Mouse (Mus musculus): ENCODE data around the gene Irx1. TPM values are rescaled to one million over a fixed set of nuclear protein-coding genes. Genes with fewer than 3 reads are reported as not detected.

Irx1 gene
- polyA plus RNA-seq, 1 experiment from 2014 or later: 1.7 TPM

DNA sequence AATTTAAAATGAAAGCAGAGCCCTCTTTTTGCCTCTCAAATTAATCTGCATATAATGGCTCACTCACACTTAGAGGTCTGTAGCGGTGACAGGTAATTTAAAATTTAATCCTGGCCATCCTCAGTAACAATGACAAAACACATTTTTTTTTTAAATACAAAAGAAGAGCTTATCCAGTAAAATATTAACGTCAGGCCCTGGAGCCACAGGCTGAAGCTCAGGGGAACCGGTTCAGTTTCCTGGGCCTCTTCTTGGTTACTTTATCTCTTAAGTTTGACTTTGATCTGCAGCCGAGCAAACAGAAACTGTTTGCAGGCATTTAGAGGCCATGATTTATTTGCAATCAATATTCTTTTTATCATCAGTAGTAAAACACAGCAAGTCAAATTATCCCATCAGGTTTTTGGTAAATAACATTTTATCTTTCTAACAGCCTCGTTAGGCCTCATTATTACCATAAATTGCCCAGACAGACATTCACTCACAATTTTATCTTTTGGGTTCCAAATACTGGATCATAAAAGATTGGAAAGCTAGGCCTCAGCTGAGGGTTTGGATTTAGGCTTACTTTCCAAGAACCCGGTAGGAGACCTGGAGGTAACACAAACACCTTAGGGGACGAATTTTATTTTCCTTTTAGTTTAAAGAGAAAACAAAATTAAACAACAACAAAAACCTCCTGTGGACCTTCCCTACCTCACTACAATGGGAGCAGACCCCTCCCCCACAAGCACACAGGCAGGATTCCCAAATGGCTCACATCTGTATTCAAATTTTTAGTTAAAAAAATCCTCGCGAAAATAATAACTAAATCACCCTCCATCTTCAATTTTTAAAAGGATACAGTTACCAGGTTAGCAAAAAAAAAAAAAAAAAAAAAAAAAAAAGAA is 2.4 kb downstream of the Irx1 start:
- Histone ChIP-seq H3K4me2 (peak overlapping the region; percentile 81), H3K4me1 (peaks cover 46% of the 10 kb centered on the region)
- 23% methylated on average over 9 of the region's 9 CpGs for WGBS

GRCm38 (mm10) chr13:71960277-71960672 is 3.2 kb downstream of the Irx1 start:
- Histone ChIP-seq H3K4me3 (peak overlapping the region; percentile 65), H3K4me1 (peaks cover 46% of the 10 kb centered on the region), H3K27ac (replicated peaks) (no peak overlapping the region), H3K9ac (peak overlapping the region; percentile 72), H3K9me3 (no peaks in the 10 kb centered on the region), H3K36me3 (no peaks in the 10 kb centered on the region), H3K27me3 (replicated peaks) (peaks cover 93% of the 10 kb centered on the region), H3K4me2 (peak overlapping the region; percentile 81)
- no peak for ATAC-seq (ENCODE audit: extremely low read depth, insufficient number of reproducible peaks, low FRiP score, low TSS enrichment)
- WGBS: 8% methylated on average over 9 of the region's 9 CpGs

More for the DNA sequence above, 2.4 kb downstream of the Irx1 start:
- peak overlapping the region; percentile 88 for H3K9ac ChIP-seq
- peak overlapping the region; percentile 65 for H3K4me3 ChIP-seq
- no peaks in the 10 kb centered on the region for H3K36me3 ChIP-seq
- H3K27ac ChIP-seq (replicated peaks): no peak overlapping the region
- no peak for ATAC-seq (ENCODE audit: extremely low read depth, insufficient number of reproducible peaks, low FRiP score, low TSS enrichment)
- H3K9me3 ChIP-seq: no peaks in the 10 kb centered on the region
- H3K27me3 ChIP-seq (replicated peaks): peaks cover 93% of the 10 kb centered on the region

DNA sequence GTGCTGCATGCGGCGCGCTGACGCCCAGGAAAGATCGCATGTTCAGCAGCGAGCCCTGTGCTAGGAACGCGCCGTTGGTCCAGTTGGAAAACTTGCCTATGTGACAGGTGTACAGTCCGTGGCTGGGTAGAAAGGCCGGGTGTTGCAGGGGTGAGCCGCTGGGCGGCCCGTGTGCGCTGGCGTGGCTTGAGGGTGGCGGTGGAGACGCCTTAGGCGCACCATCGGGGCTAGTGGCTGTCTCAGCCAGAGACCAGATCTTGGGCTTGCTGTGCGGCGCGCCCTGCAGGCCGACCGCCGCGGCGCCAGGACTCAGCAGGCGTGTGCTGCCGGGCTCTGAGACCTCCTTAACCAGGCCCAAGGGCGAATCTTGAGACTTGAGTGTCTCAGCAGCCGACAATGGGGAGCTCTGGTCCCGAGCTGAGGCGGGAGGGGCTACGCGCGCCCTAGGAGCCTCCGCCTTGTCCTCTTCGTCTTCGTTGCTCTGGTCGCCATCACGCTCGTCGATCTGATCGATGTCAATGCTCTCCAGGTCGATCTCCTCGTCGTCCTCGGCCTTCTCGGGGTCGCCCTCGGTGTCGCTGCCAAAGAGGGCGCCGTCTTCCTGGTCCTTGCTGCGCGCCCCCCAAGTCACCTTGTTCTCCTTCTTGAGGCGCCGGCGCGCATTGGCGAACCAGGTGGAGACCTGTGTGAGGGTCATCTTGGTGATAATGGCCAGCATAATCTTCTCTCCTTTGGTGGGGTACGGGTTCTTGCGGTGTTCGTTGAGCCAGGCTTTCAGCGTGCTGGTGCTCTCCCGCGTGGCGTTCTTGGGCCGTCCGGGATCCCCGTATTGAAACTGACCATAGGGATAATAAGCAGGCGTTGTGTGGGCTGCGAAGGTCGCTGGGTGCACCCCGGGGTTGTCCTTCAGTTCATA is 3.9 kb downstream of the Irx1 start:
- Histone ChIP-seq H3K4me2 (peak overlapping the region; percentile 81), H3K9ac (peak overlapping the region; percentile 72), H3K4me3 (peak overlapping the region; percentile 65), H3K9me3 (no peaks in the 10 kb centered on the region), H3K27ac (replicated peaks) (no peak overlapping the region), H3K27me3 (replicated peaks) (peaks cover 93% of the 10 kb centered on the region), H3K36me3 (no peaks in the 10 kb centered on the region), H3K4me1 (peaks cover 46% of the 10 kb centered on the region)
- ATAC-seq (ENCODE audit: extremely low read depth, insufficient number of reproducible peaks, low FRiP score, low TSS enrichment): no peak
- 4% methylated on average over 76 of the region's 76 CpGs for WGBS

- Histone ChIP-seq H3K9me3 (no peaks in the 10 kb centered on the region), H3K27me3 (replicated peaks) (peaks cover 91% of the 10 kb centered on the region), H3K9ac (peak overlapping the region; percentile 72), H3K27ac (replicated peaks) (no peak overlapping the region), H3K4me3 (peak overlapping the region; percentile 65), H3K4me1 (peaks cover 43% of the 10 kb centered on the region), H3K4me2 (peak overlapping the region; percentile 81), H3K36me3 (no peaks in the 10 kb centered on the region)
- 8% methylated on average over 16 of the region's 16 CpGs for WGBS
- ATAC-seq (ENCODE audit: extremely low read depth, insufficient number of reproducible peaks, low FRiP score, low TSS enrichment): no peak
Measured at GRCm38 (mm10) chr13:71958651-71959050, 4.9 kb downstream of the Irx1 start.

GRCm38 (mm10) chr13:71957811-71958351 is 5.6 kb downstream of the Irx1 start:
- no peaks in the 10 kb centered on the region for H3K9me3 ChIP-seq
- H3K4me1 ChIP-seq: peaks cover 37% of the 10 kb centered on the region
- whole genome bisulfite sequencing: 21% methylated on average over 21 of the region's 21 CpGs
- peak overlapping the region; percentile 65 for H3K4me3 ChIP-seq
- peaks cover 87% of the 10 kb centered on the region for H3K27me3 ChIP-seq (replicated peaks)
- no peak overlapping the region for H3K27ac ChIP-seq (replicated peaks)
- H3K4me2 ChIP-seq: peak overlapping the region; percentile 81
- H3K9ac ChIP-seq: peak overlapping the region; percentile 72
- no peak for ATAC-seq (ENCODE audit: extremely low read depth, insufficient number of reproducible peaks, low FRiP score, low TSS enrichment)
- H3K36me3 ChIP-seq: no peaks in the 10 kb centered on the region

DNA sequence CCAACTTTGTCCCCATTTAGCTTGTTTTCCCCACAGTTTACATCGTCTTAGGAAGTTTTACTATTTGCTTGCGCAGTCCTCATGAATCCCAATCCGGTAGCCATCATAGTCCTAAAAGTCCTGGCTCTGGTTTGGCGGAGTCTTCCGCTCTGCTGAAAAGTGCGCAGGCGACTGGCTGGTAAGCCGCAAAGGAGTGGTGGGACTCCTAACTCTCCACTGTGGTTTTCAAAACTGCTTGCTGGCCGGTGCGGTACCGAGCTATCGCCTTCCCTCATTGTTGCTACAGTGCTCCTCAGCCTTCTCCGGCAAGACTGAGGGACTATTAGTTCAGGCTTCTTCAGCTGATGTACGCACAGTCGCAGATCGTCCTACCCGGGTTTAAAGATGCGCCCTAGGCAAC is 6.4 kb downstream of the Irx1 start:
- H3K4me1 ChIP-seq: peaks cover 33% of the 10 kb centered on the region
- 26% methylated on average over 18 of the region's 18 CpGs for WGBS
- H3K4me2 ChIP-seq: peak overlapping the region; percentile 81
- ATAC-seq (ENCODE audit: extremely low read depth, insufficient number of reproducible peaks, low FRiP score, low TSS enrichment): no peak
- H3K27ac ChIP-seq (replicated peaks): no peak overlapping the region
- H3K4me3 ChIP-seq: peak overlapping the region; percentile 65; the same call in 1 of the 2 replicates
- no peaks in the 10 kb centered on the region for H3K9me3 ChIP-seq
- H3K9ac ChIP-seq: peak overlapping the region; percentile 20; the same call in 1 of the 2 replicates
- H3K36me3 ChIP-seq: no peaks in the 10 kb centered on the region
- peaks cover 88% of the 10 kb centered on the region for H3K27me3 ChIP-seq (replicated peaks)

GRCm38 (mm10) chr13:71956481-71956880 is 7.0 kb downstream of the Irx1 start:
- Histone ChIP-seq H3K9me3 (no peaks in the 10 kb centered on the region), H3K4me3 (no peak overlapping the region), H3K27me3 (replicated peaks) (peaks cover 89% of the 10 kb centered on the region), H3K9ac (peak overlapping the region; percentile 20; the same call in 1 of the 2 replicates), H3K4me1 (peaks cover 33% of the 10 kb centered on the region), H3K4me2 (peak overlapping the region; percentile 81; the same call in 1 of the 2 replicates), H3K36me3 (no peaks in the 10 kb centered on the region), H3K27ac (replicated peaks) (no peak overlapping the region)
- no peak for ATAC-seq (ENCODE audit: extremely low read depth, insufficient number of reproducible peaks, low FRiP score, low TSS enrichment)
- WGBS: 8% methylated on average over 9 of the region's 9 CpGs

GRCm38 (mm10) chr13:71951966-71952365 is 11.6 kb downstream of the Irx1 start:
- no peaks in the 10 kb centered on the region for H3K9me3 ChIP-seq
- no peaks in the 10 kb centered on the region for H3K36me3 ChIP-seq
- peaks cover 50% of the 10 kb centered on the region for H3K27me3 ChIP-seq (replicated peaks)
- ATAC-seq (ENCODE audit: extremely low read depth, insufficient number of reproducible peaks, low FRiP score, low TSS enrichment): no peak
- H3K4me1 ChIP-seq: peaks cover 9% of the 10 kb centered on the region; the same call in 1 of the 2 replicates
- WGBS: 75% methylated on average over 11 of the region's 11 CpGs
- no peak overlapping the region for H3K9ac ChIP-seq
- no peak overlapping the region for H3K4me2 ChIP-seq
- no peak overlapping the region for H3K27ac ChIP-seq (replicated peaks)
- no peak overlapping the region for H3K4me3 ChIP-seq

DNA sequence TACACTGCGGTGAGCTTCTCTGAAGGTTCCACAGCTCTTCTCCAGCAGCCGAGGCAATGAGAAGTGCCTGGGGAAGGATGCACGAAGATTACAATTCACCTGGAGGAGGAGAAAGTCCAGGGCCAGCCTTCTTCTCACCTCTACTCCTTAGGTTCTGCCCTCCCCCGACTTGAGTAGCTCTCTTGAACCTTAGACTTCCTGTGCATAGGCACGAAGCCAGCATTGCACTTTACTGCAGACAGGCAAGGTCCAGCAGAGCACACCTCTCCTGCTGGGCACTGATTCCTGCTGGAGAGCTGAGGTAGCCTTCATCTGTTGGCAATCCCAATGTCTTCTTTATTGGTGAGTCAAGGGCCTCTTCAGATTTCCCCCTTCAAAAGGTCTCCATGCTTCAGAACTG is 13.7 kb downstream of the Irx1 start:
- no peak for ATAC-seq (ENCODE audit: extremely low read depth, insufficient number of reproducible peaks, low FRiP score, low TSS enrichment)
- H3K4me3 ChIP-seq: no peak overlapping the region
- H3K27me3 ChIP-seq (replicated peaks): peaks cover 29% of the 10 kb centered on the region
- H3K4me1 ChIP-seq: 0 out of 2 replicates have a peak, but pooled peaks cover 4% of the 10 kb centered on the region
- no peaks in the 10 kb centered on the region for H3K9me3 ChIP-seq
- no peak overlapping the region for H3K27ac ChIP-seq (replicated peaks)
- no peak overlapping the region for H3K4me2 ChIP-seq
- no peaks in the 10 kb centered on the region for H3K36me3 ChIP-seq
- H3K9ac ChIP-seq: no peak overlapping the region
- WGBS: 57% methylated on average over 5 of the region's 5 CpGs

DNA sequence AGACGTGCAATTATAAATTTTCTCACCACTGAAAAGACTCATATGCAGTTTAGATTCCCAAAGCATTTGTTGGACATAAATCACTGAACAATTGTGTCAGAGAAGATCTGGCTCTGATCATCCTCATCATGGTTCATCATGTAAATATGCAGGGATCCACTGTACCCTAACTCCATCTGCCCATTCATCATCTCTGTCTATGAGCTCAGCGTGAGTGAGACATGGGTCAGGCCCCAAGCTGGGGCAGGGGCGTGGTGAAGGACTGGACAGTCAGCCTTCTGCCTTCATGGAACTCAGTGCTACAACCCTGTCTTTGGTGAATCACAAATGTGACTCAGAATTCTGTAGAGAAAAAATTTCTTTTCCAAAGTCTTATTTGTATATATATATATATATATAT is 53.2 kb downstream of the Irx1 start:
- no peak for ATAC-seq (ENCODE audit: extremely low read depth, insufficient number of reproducible peaks, low FRiP score, low TSS enrichment)
- Histone ChIP-seq H3K4me1 (no peaks in the 10 kb centered on the region), H3K9ac (no peak overlapping the region), H3K36me3 (no peaks in the 10 kb centered on the region), H3K4me2 (no peak overlapping the region), H3K4me3 (no peak overlapping the region), H3K27ac (replicated peaks) (no peak overlapping the region), H3K27me3 (replicated peaks) (no peaks in the 10 kb centered on the region), H3K9me3 (no peaks in the 10 kb centered on the region)
- WGBS: 76% methylated on average over 3 of the region's 3 CpGs

Measured in heart, embryonic 13.5 days (tissue).